ENCODE assay signal across 18 mouse cellular contexts in the genomic region with DNA sequence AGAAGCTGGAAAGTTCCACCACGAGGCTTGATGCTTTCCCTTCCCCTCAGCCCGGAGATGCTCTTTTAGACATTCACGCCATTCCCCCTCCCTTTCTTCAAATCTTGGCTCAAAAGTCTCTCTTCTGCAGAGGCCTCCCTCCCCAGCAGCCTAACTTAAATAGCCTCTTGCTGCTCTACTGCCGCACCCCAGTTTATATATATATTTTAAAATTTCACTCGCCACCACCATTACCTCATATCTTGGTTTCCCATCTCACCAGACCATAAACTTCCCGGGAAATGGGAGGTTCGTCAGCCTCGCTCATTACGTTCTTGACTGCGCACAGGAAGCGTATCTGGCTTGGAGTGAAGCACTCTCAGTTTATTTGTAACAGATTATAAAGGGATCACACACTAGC. TPM values are rescaled to one million over a fixed set of nuclear protein-coding genes. Genes with fewer than 3 reads are reported as not detected.
DNase-seq lines count a peak whose midpoint lies in the region; ATAC-seq and TF ChIP-seq lines count a peak whose summit lies in the region.
"Had no signal": no experiment of that assay in that cellular context is flagged by ENCODE, and none has a peak within 500 bp of the region (broad histone marks: within the 10 kb centered on the region; RNA-seq: fewer than 3 reads in every experiment).

No protein-coding gene starts in this region.

- no peaks in the 10 kb centered on the region for H3K36me3 ChIP-seq in forebrain, embryonic 14.5 days (ENCODE audit: control insufficient read depth, insufficient read depth, low read length)
- H3K36me3 ChIP-seq: embryonic facial prominence, embryonic 10.5 days; heart, embryonic 12.5 days; hindbrain, embryonic 10.5 days; intestine, embryonic 15.5 days had no signal

- peaks cover 56% of the 10 kb centered on the region for H3K4me1 ChIP-seq in olfactory bulb, adult 2 months (ENCODE audit: control insufficient read depth, insufficient read depth, low read length)
- peaks cover 11% of the 10 kb centered on the region; the same call in 1 of the 2 replicates for H3K4me1 ChIP-seq in forebrain, embryonic 14.5 days (ENCODE audit: control insufficient read depth, insufficient read depth, low read length)
- H3K4me1 ChIP-seq: heart, embryonic 12.5 days; intestine, embryonic 15.5 days had no signal

- no peak for ATAC-seq in forebrain, embryonic 14.5 days
- ATAC-seq: forebrain, embryonic 13.5 days; intestine, embryonic 15.5 days had no signal

- H3K4me2 ChIP-seq in forebrain, embryonic 14.5 days (ENCODE audit: low read length), result no peak overlapping the region
- H3K4me2 ChIP-seq: forebrain, embryonic 13.5 days; heart, embryonic 12.5 days; hindbrain, embryonic 14.5 days; intestine, embryonic 15.5 days had no signal

- no peak for TF ChIP-seq POLR2A in olfactory bulb, adult 2 months (IDR thresholded peaks at IDR 0.05; ENCODE audit: insufficient read depth, low read depth, low read length)

- no peak for TF ChIP-seq CTCF in olfactory bulb, adult 2 months (IDR thresholded peaks at IDR 0.05; ENCODE audit: insufficient read depth, low read depth, low read length)

- peak overlapping the region; percentile 91 for H3K27ac ChIP-seq in olfactory bulb, adult 2 months (ENCODE audit: insufficient read depth, low read depth, low read length)
- H3K27ac ChIP-seq in forebrain, embryonic 14.5 days (ENCODE audit: low read depth, low read length), result no peak overlapping the region
- H3K27ac ChIP-seq: embryonic facial prominence, embryonic 10.5 days; forebrain, embryonic 13.5 days; gastrocnemius, adult 2 months; hindbrain, embryonic 10.5 days; intestine, embryonic 15.5 days had no signal

- H3K9me3 ChIP-seq in forebrain, embryonic 14.5 days (replicated peaks; ENCODE audit: control insufficient read depth, low read length), result 0 out of 2 replicates have a peak, but pooled peaks cover 3% of the 10 kb centered on the region
- H3K9me3 ChIP-seq: embryonic facial prominence, embryonic 10.5 days; forebrain, embryonic 13.5 days; heart, embryonic 12.5 days; hindbrain, embryonic 10.5 days; intestine, embryonic 15.5 days had no signal

- no peak overlapping the region for H3K9ac ChIP-seq in forebrain, embryonic 14.5 days (ENCODE audit: low read length)
- H3K9ac ChIP-seq: forebrain, embryonic 13.5 days; heart, embryonic 12.5 days; hindbrain, embryonic 14.5 days; intestine, embryonic 15.5 days had no signal

- WGBS in olfactory bulb, adult 2 months, result 35% methylated on average over 11 of the region's 11 CpGs
- WGBS in forebrain, embryonic 14.5 days, result 83% methylated on average over 11 of the region's 11 CpGs

- DNase-seq in cerebellum, adult 8-10 months, result peak; percentile 12
- DNase-seq in cerebellum, postnatal 4 days (ENCODE audit: low spot score in 2 of 2), result no peak
- peak; percentile 44 to 63 for DNase-seq in frontal cortex, postnatal 36 days (ENCODE audit: low spot score in 2 of 2)
- no peak for DNase-seq in frontal cortex, postnatal 25 days (ENCODE audit: low spot score in 2 of 2)
- peak; percentile 62 for DNase-seq in right cerebral cortex, adult 18-20 months
- DNase-seq in right cerebral cortex, postnatal 25 days, result no peak
- DNase-seq in forebrain, embryonic 14.5 days (ENCODE audit: low spot score), result no peak
- DNase-seq: adrenal gland, postnatal 10 days; gastrocnemius, adult 2 months; gastrocnemius, postnatal 25 days had no signal

- H3K4me3 ChIP-seq in olfactory bulb, adult 2 months (ENCODE audit: insufficient read depth, low read depth, low read length), result no peak overlapping the region
- H3K4me3 ChIP-seq in forebrain, embryonic 14.5 days (ENCODE audit: low read depth, low read length), result no peak overlapping the region
- H3K4me3 ChIP-seq: embryonic facial prominence, embryonic 10.5 days; forebrain, embryonic 13.5 days; gastrocnemius, adult 2 months; heart, embryonic 12.5 days; hindbrain, embryonic 10.5 days; intestine, embryonic 15.5 days had no signal

- no peaks in the 10 kb centered on the region for H3K27me3 ChIP-seq in forebrain, embryonic 14.5 days (replicated peaks; ENCODE audit: control insufficient read depth, insufficient read depth, low read length)

RNA-seq across cellular contexts. Expression of a gene that starts 9.0 kb away (rescaled TPM):
- not detected in 2 replicates for polyA plus RNA-seq in olfactory bulb, adult 2 months (2012; ENCODE audit: insufficient read depth, insufficient read length, low replicate concordance, missing spikeins)
- 8.4 and 10.8 TPM in 2 replicates for polyA plus RNA-seq in forebrain, embryonic 14.5 days (2014; fragmentation: Nextera tagmentation; extraction: Ambion mirVana)
- polyA plus RNA-seq: C2C12 had no signal

RNA-seq across cellular contexts. Expression of a gene that starts 54.5 kb away (rescaled TPM):
- polyA plus RNA-seq in olfactory bulb, adult 2 months (2012; ENCODE audit: insufficient read depth, insufficient read length, low replicate concordance, missing spikeins), result not detected in 2 replicates
- polyA plus RNA-seq in forebrain, embryonic 14.5 days (2014; fragmentation: Nextera tagmentation; extraction: Ambion mirVana), result 12.0 and 13.0 TPM in 2 replicates

Comparison
In these comparisons a context has a peak if more than half of its experiments do, and no peak if none do; other contexts are left out.
1. DNase-seq: peak in cerebellum, adult 8-10 months (single experiment), frontal cortex, postnatal 36 days (2 of 2) and right cerebral cortex, adult 18-20 months (single experiment); none in cerebellum, postnatal 4 days (0 of 2), frontal cortex, postnatal 25 days (0 of 2), right cerebral cortex, postnatal 25 days (single experiment) and forebrain, embryonic 14.5 days (single experiment).
2. RNA of a gene that starts 54.5 kb away (polyA plus RNA-seq): 12.0 to 13.0 TPM in forebrain, embryonic 14.5 days; not detected in olfactory bulb, adult 2 months; every median in the first group is over 10 times any median in the second.